Mouse (Mus musculus): ENCODE results near the gene Asb15. TPM values are rescaled to one million over a fixed set of nuclear protein-coding genes. Genes with fewer than 3 reads are reported as not detected.

Asb15 gene
- 0.03 TPM in 1 of 2 replicates, not detected in the other for polyA plus RNA-seq (2015; fragmentation: Nextera tagmentation; extraction: Ambion mirVana)

GRCm38 (mm10) chr6:24528064-24528243, at the start of gene Asb15:
Gene Asb15 (plus strand): TSS chr6:24528144.
- Histone ChIP-seq H3K4me3 (peak within 1 kb of the TSS; percentile 81), H3K36me3 (no peaks in the 10 kb centered on the region; the same call in 1 of the 2 replicates), H3K27ac (replicated peaks) (peak within 1 kb of the TSS; percentile 59), H3K9me3 (no peaks in the 10 kb centered on the region), H3K9ac (peak within 1 kb of the TSS; percentile 75), H3K4me1 (replicated peaks) (peaks cover 31% of the 10 kb centered on the region), H3K4me2 (peak within 1 kb of the TSS; percentile 71), H3K27me3 (no peaks in the 10 kb centered on the region)
- 48% methylated on average over 2 of the region's 2 CpGs for WGBS
- no peak for ATAC-seq (ENCODE audit: low FRiP score, low read depth)

GRCm38 (mm10) chr6:24486530-24486929, 41.4 kb upstream of the Asb15 start:
- Histone ChIP-seq H3K36me3 (no peaks in the 10 kb centered on the region), H3K9ac (no peak overlapping the region), H3K27me3 (no peaks in the 10 kb centered on the region), H3K9me3 (no peaks in the 10 kb centered on the region), H3K4me1 (replicated peaks) (no peaks in the 10 kb centered on the region), H3K27ac (replicated peaks) (no peak overlapping the region), H3K4me2 (no peak overlapping the region), H3K4me3 (no peak overlapping the region)
- 88% methylated on average over 5 of the region's 5 CpGs for whole genome bisulfite sequencing
- no peak for ATAC-seq (ENCODE audit: low FRiP score, low read depth)

- 14% methylated on average over 1 of the region's 1 CpGs for WGBS
- no peaks in the 10 kb centered on the region for H3K36me3 ChIP-seq
- no peak overlapping the region for H3K27ac ChIP-seq (replicated peaks)
- H3K9ac ChIP-seq = no peak overlapping the region
- H3K9me3 ChIP-seq = no peaks in the 10 kb centered on the region
- no peaks in the 10 kb centered on the region for H3K27me3 ChIP-seq
- no peak overlapping the region for H3K4me2 ChIP-seq
- ATAC-seq (ENCODE audit: low FRiP score, low read depth) = no peak
- no peaks in the 10 kb centered on the region for H3K4me1 ChIP-seq (replicated peaks)
- H3K4me3 ChIP-seq = no peak overlapping the region
Measured at GRCm38 (mm10) chr6:24490341-24490740, 37.6 kb upstream of the Asb15 start.

- H3K4me1 ChIP-seq (replicated peaks) = 0 out of 2 replicates have a peak, but pooled peaks cover 3% of the 10 kb centered on the region
- no peak overlapping the region for H3K4me2 ChIP-seq
- H3K9ac ChIP-seq = no peak overlapping the region
- no peaks in the 10 kb centered on the region for H3K36me3 ChIP-seq
- 63% methylated on average over 2 of the region's 2 CpGs for whole genome bisulfite sequencing
- no peaks in the 10 kb centered on the region for H3K27me3 ChIP-seq
- no peak for ATAC-seq (ENCODE audit: low FRiP score, low read depth)
- H3K9me3 ChIP-seq = no peaks in the 10 kb centered on the region
- no peak overlapping the region for H3K4me3 ChIP-seq
- H3K27ac ChIP-seq (replicated peaks) = no peak overlapping the region
Measured at GRCm38 (mm10) chr6:24504141-24504540, 23.8 kb upstream of the Asb15 start.

GRCm38 (mm10) chr6:24514552-24515284, 13.2 kb upstream of the Asb15 start, which contains the start of gene Iqub:
Gene Iqub (minus strand): TSS chr6:24515067.
- WGBS = 21% methylated on average over 13 of the region's 13 CpGs
- no peaks in the 10 kb centered on the region for H3K27me3 ChIP-seq
- H3K27ac ChIP-seq (replicated peaks) = peak within 1 kb of the TSS; percentile 62; the same call in 1 of the 2 replicates
- H3K4me3 ChIP-seq = peak within 1 kb of the TSS; percentile 16; the same call in 1 of the 2 replicates
- peak; percentile 93 for ATAC-seq (ENCODE audit: low FRiP score, low read depth)
- H3K9me3 ChIP-seq = no peaks in the 10 kb centered on the region
- peaks cover 10% of the 10 kb centered on the region for H3K4me1 ChIP-seq (replicated peaks)
- H3K36me3 ChIP-seq = peaks cover 15% of the 10 kb centered on the region
- 0 out of 2 replicates have a peak within 1 kb of the TSS, but pooled peaks have one; percentile 16 for H3K9ac ChIP-seq
- H3K4me2 ChIP-seq = peak within 1 kb of the TSS; percentile 47

GRCm38 (mm10) chr6:24516197-24516596, 11.7 kb upstream of the Asb15 start:
- Histone ChIP-seq H3K27ac (replicated peaks) (no peak overlapping the region), H3K9ac (no peak overlapping the region), H3K36me3 (peaks cover 19% of the 10 kb centered on the region), H3K4me1 (replicated peaks) (peaks cover 10% of the 10 kb centered on the region), H3K9me3 (no peaks in the 10 kb centered on the region), H3K27me3 (no peaks in the 10 kb centered on the region), H3K4me3 (no peak overlapping the region), H3K4me2 (no peak overlapping the region)
- 43% methylated on average over 2 of the region's 2 CpGs for WGBS
- ATAC-seq (ENCODE audit: low FRiP score, low read depth) = peak; percentile 71

- Histone ChIP-seq H3K4me3 (no peak overlapping the region), H3K27ac (replicated peaks) (no peak overlapping the region), H3K36me3 (peaks cover 10% of the 10 kb centered on the region; the same call in 1 of the 2 replicates), H3K9me3 (no peaks in the 10 kb centered on the region), H3K27me3 (no peaks in the 10 kb centered on the region), H3K4me1 (replicated peaks) (peaks cover 25% of the 10 kb centered on the region), H3K4me2 (peak overlapping the region; percentile 71), H3K9ac (no peak overlapping the region)
- WGBS = 85% methylated on average over 3 of the region's 3 CpGs
- ATAC-seq (ENCODE audit: low FRiP score, low read depth) = no peak
Measured at GRCm38 (mm10) chr6:24525705-24526104, 2.2 kb upstream of the Asb15 start.

- WGBS = 1% methylated on average over 53 of the region's 53 CpGs
- ATAC-seq (ENCODE audit: low FRiP score, low read depth) = peak; percentile 99
- no peaks in the 10 kb centered on the region for H3K27me3 ChIP-seq
- peak within 1 kb of the TSS; percentile 75 for H3K9ac ChIP-seq
- peak within 1 kb of the TSS; percentile 71 for H3K4me2 ChIP-seq
- no peaks in the 10 kb centered on the region for H3K9me3 ChIP-seq
- peak within 1 kb of the TSS; percentile 81 for H3K4me3 ChIP-seq
- peak within 1 kb of the TSS; percentile 59 for H3K27ac ChIP-seq (replicated peaks)
- peaks cover 31% of the 10 kb centered on the region for H3K4me1 ChIP-seq (replicated peaks)
- peaks cover 2% of the 10 kb centered on the region; the same call in 1 of the 2 replicates for H3K36me3 ChIP-seq
Measured at GRCm38 (mm10) chr6:24527155-24528063, 535 bp upstream of the Asb15 start, which contains the start of gene Ndufa5. Gene Ndufa5 (minus strand): TSS chr6:24528013.

- Histone ChIP-seq H3K9ac (no peak overlapping the region), H3K36me3 (no peaks in the 10 kb centered on the region), H3K4me3 (0 out of 2 replicates have a peak overlapping the region, but pooled peaks have one; percentile 10), H3K4me1 (replicated peaks) (peaks cover 31% of the 10 kb centered on the region), H3K27me3 (no peaks in the 10 kb centered on the region), H3K27ac (replicated peaks) (no peak overlapping the region), H3K9me3 (no peaks in the 10 kb centered on the region), H3K4me2 (peak overlapping the region; percentile 52)
- WGBS = 24% methylated on average over 4 of the region's 4 CpGs
- no peak for ATAC-seq (ENCODE audit: low FRiP score, low read depth)
Measured at GRCm38 (mm10) chr6:24530166-24530565, 2.2 kb downstream of the Asb15 start.

GRCm38 (mm10) chr6:24530711-24531420, 2.9 kb downstream of the Asb15 start:
- Histone ChIP-seq H3K4me1 (replicated peaks) (peaks cover 27% of the 10 kb centered on the region), H3K4me2 (peak overlapping the region; percentile 52), H3K9ac (0 out of 2 replicates have a peak overlapping the region, but pooled peaks have one; percentile 13), H3K36me3 (no peaks in the 10 kb centered on the region), H3K27ac (replicated peaks) (no peak overlapping the region), H3K27me3 (no peaks in the 10 kb centered on the region), H3K4me3 (0 out of 2 replicates have a peak overlapping the region, but pooled peaks have one; percentile 10), H3K9me3 (no peaks in the 10 kb centered on the region)
- WGBS = 55% methylated on average over 11 of the region's 11 CpGs
- no peak for ATAC-seq (ENCODE audit: low FRiP score, low read depth)

- no peaks in the 10 kb centered on the region for H3K36me3 ChIP-seq
- no peak overlapping the region for H3K27ac ChIP-seq (replicated peaks)
- no peak overlapping the region for H3K4me3 ChIP-seq
- peaks cover 18% of the 10 kb centered on the region for H3K4me1 ChIP-seq (replicated peaks)
- H3K27me3 ChIP-seq = no peaks in the 10 kb centered on the region
- no peak overlapping the region for H3K4me2 ChIP-seq
- WGBS = 83% methylated on average over 3 of the region's 3 CpGs
- no peak for ATAC-seq (ENCODE audit: low FRiP score, low read depth)
- H3K9ac ChIP-seq = no peak overlapping the region
- no peaks in the 10 kb centered on the region for H3K9me3 ChIP-seq
Measured at GRCm38 (mm10) chr6:24532804-24533203, 4.9 kb downstream of the Asb15 start.

Measured in hindbrain, embryonic 15.5 days (tissue).